34 mouse cellular contexts compared by ENCODE assay signal in the genomic region with DNA sequence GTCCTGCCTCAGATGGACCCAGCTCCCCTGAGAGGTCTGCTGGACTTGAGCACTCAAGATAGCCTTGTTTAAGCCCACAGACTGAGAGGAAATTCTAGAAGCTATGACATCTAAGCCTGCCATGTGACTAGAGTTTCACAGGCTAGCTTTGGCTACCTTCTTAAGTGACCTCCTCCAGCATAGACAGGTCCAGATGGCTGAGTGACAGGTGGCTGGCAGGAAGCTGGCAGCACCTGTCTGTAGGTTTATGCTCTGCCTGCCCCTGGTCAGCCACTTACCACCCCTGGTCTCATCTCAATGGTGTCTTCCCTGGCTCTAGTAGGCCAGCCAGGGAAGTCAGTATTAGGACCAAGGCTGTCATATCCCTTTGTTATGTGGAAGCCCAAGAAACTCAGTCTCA.
"Had no signal": no experiment of that assay in that cellular context is flagged by ENCODE, and none has a peak within 500 bp of the region (broad histone marks: within the 10 kb centered on the region; RNA-seq: fewer than 3 reads in every experiment).

No protein-coding gene starts in this region.

- H3K27me3 ChIP-seq: heart, embryonic 15.5 days; hindbrain, embryonic 12.5 days; hindbrain, embryonic 15.5 days; intestine, embryonic 15.5 days had no signal

- ATAC-seq: hindbrain, embryonic 16.5 days; hindbrain, postnatal 0 days; intestine, embryonic 15.5 days; intestine, embryonic 16.5 days; intestine, postnatal 0 days had no signal

- H3K4me3 ChIP-seq: heart, embryonic 10.5 days; heart, embryonic 12.5 days; heart, embryonic 13.5 days; heart, embryonic 15.5 days; hindbrain, embryonic 10.5 days; hindbrain, embryonic 12.5 days; hindbrain, embryonic 13.5 days; hindbrain, embryonic 15.5 days; intestine, embryonic 15.5 days; kidney, embryonic 15.5 days; layer of hippocampus, adult 2 months had no signal

- H3K27ac ChIP-seq: heart, embryonic 10.5 days; heart, embryonic 13.5 days; heart, embryonic 15.5 days; hindbrain, embryonic 10.5 days; hindbrain, embryonic 12.5 days; hindbrain, embryonic 13.5 days; hindbrain, embryonic 14.5 days; hindbrain, embryonic 15.5 days; hindbrain, postnatal 0 days; intestine, embryonic 15.5 days; kidney, embryonic 15.5 days; kidney, postnatal 0 days; layer of hippocampus, adult 2 months had no signal

- H3K4me2 ChIP-seq: heart, embryonic 11.5 days; heart, embryonic 12.5 days; heart, embryonic 13.5 days; heart, embryonic 15.5 days; hindbrain, embryonic 12.5 days; hindbrain, embryonic 13.5 days; hindbrain, embryonic 14.5 days; hindbrain, embryonic 15.5 days; intestine, embryonic 15.5 days; kidney, embryonic 15.5 days had no signal

- DNase-seq: heart, postnatal 10 days; heart, postnatal 14 days; heart, postnatal 36 days; heart, postnatal 4 days; kidney, adult 11 months; kidney, adult 18-20 months; kidney, adult 2 months; kidney, adult 8-10 months; kidney, adult 9 months; kidney, postnatal 10 days; kidney, postnatal 14 days; kidney, postnatal 25 days; kidney, postnatal 36 days; kidney, postnatal 4 days; layer of hippocampus, adult 9-11 months; layer of hippocampus, postnatal 36 days had no signal

- H3K36me3 ChIP-seq: heart, embryonic 10.5 days; heart, embryonic 12.5 days; heart, embryonic 13.5 days; heart, embryonic 15.5 days; hindbrain, embryonic 10.5 days; hindbrain, embryonic 12.5 days; hindbrain, embryonic 13.5 days; hindbrain, embryonic 15.5 days; intestine, embryonic 15.5 days; kidney, embryonic 15.5 days had no signal

- H3K9me3 ChIP-seq: heart, embryonic 10.5 days; heart, embryonic 15.5 days; hindbrain, embryonic 10.5 days; hindbrain, embryonic 13.5 days; hindbrain, embryonic 15.5 days; intestine, embryonic 15.5 days had no signal

- H3K9ac ChIP-seq: heart, embryonic 12.5 days; heart, embryonic 13.5 days; heart, embryonic 15.5 days; hindbrain, embryonic 12.5 days; hindbrain, embryonic 13.5 days; hindbrain, embryonic 14.5 days; hindbrain, embryonic 15.5 days; intestine, embryonic 15.5 days; kidney, embryonic 15.5 days had no signal
